Mouse (Mus musculus) MEL (cell line): ENCODE measurements at regions not wholly inside any gene's neighbourhood (a gene's known extent, or its start where the extent isn't known, plus 50 kb on each side); places are given as distances from the start of the nearest gene placed in this dataset.

Experiments used
- CTCF ChIP-seq, 3 experiments: IDR thresholded peaks in 2 of 3; conservative IDR thresholded peaks in 1 of 3; 2 replicates each; pipeline ENCODE4 v1.5.1; 2011 to 2012; ENCODE audit warnings: low read length in 3 of 3, low read depth in 2 of 3, mild to moderate bottlenecking in 2 of 3, improper control_type of control experiment in 1 of 3, inconsistent platforms in 1 of 3, mixed read lengths in 1 of 3, moderate library complexity in 1 of 3; ENCODE audit not compliant: control insufficient read depth in 1 of 3, insufficient read depth in 1 of 3, poor library complexity in 1 of 3, severe bottlenecking in 1 of 3
- POLR2A ChIP-seq, 2 experiments: IDR thresholded peaks; 2 replicates each; pipeline ENCODE4 v1.6.1; 2011 to 2012; ENCODE audit warnings: low read length in 2 of 2, mild to moderate bottlenecking in 2 of 2, control low read depth in 1 of 2, improper control_type of control experiment in 1 of 2, low read depth in 1 of 2, moderate library complexity in 1 of 2; ENCODE audit not compliant: control insufficient read depth in 1 of 2, insufficient read depth in 1 of 2, poor library complexity in 1 of 2

- TF ChIP-seq CTCF (IDR thresholded peaks at IDR 0.05 in 2 of 3, conservative IDR thresholded peaks at IDR 0.05 in 1 of 3; ENCODE audit: control insufficient read depth in 1 of 3, insufficient read depth in 1 of 3, low read depth in 2 of 3, low read length in 3 of 3, poor library complexity in 1 of 3, severe bottlenecking in 1 of 3) (no peak), POLR2A (IDR thresholded peaks at IDR 0.05; ENCODE audit: control insufficient read depth in 1 of 2, insufficient read depth in 1 of 2, low read depth in 1 of 2, low read length in 2 of 2, poor library complexity in 1 of 2) (no peak)
These were observed 679.5 kb downstream of the Ttll7 start for GRCm38 (mm10) chr3:147531608-147532180.
